Mouse (Mus musculus) CH12.LX (cell line): ENCODE measurements at regions not wholly inside any gene's neighbourhood (a gene's known extent, or its start where the extent isn't known, plus 50 kb on each side); places are given as distances from the start of the nearest gene placed in this dataset.

ENCODE experiments used
- DNase-seq: peaks from one replicate; pipeline ENCODE4 v3.0.0-alpha.2; 2013; ENCODE audit errors: extremely low read depth
- H3K27ac ChIP-seq: 2 replicates; pipeline ENCODE4 v1.5.1; 2012; ENCODE audit warnings: low read depth, mild to moderate bottlenecking, control low read depth, moderate library complexity; ENCODE audit not compliant: insufficient read depth
- H3K27me3 ChIP-seq: replicated peaks from 2 replicates; pipeline ENCODE3; 2012; ENCODE audit warnings: inconsistent platforms
- H3K36me3 ChIP-seq, 2 experiments: replicated peaks in 1 of 2; 2 replicates each; pipeline versions ENCODE3 to v1.6.1; 2012; ENCODE audit warnings: inconsistent platforms in 1 of 2, low read length in 1 of 2, mild to moderate bottlenecking in 1 of 2, mixed read lengths in 1 of 2, moderate library complexity in 1 of 2; ENCODE audit not compliant: control insufficient read depth in 1 of 2, insufficient read depth in 1 of 2
- H3K4me1 ChIP-seq, 2 experiments: 2 replicates each; pipeline ENCODE4 v1.6.1; 2012; ENCODE audit warnings: inconsistent platforms in 1 of 2, moderate library complexity in 1 of 2; ENCODE audit not compliant: insufficient read depth in 2 of 2, control insufficient read depth in 1 of 2
- H3K4me2 ChIP-seq: 2 replicates; pipeline ENCODE4 v1.6.1; 2012; ENCODE audit warnings: low read depth, mild to moderate bottlenecking, control low read depth; ENCODE audit not compliant: poor library complexity, insufficient read depth, severe bottlenecking
- H3K4me3 ChIP-seq, 3 experiments: fragments of 150-350 bp in 1 of 3; sonication (generic) in 1 of 3; replicated peaks in 1 of 3; 2 replicates each; pipeline versions ENCODE3 to v1.5.1; 2011 to 2012; ENCODE audit warnings: low read depth in 2 of 3, low read length in 2 of 3, mild to moderate bottlenecking in 2 of 3, moderate library complexity in 2 of 3, control low read depth in 1 of 3, improper control_type of control experiment in 1 of 3, inconsistent platforms in 1 of 3, mixed read lengths in 1 of 3; ENCODE audit not compliant: poor library complexity in 1 of 3
- H3K79me2 ChIP-seq: replicated peaks from 2 replicates; pipeline ENCODE4 v1.6.1; 2012; ENCODE audit warnings: mild to moderate bottlenecking, moderate library complexity; ENCODE audit not compliant: control insufficient read depth, poor library complexity, insufficient read depth, severe bottlenecking; ENCODE audit errors: extremely low read depth
- H3K9ac ChIP-seq: 2 replicates; pipeline ENCODE4 v1.6.1; 2012; ENCODE audit warnings: low read depth, mild to moderate bottlenecking, control low read depth, moderate library complexity; ENCODE audit not compliant: insufficient read depth
- H3K9me3 ChIP-seq: replicated peaks from 2 replicates; pipeline ENCODE3; 2012; ENCODE audit warnings: low read length, inconsistent platforms, mixed read lengths
- BHLHE40 ChIP-seq: IDR thresholded peaks from 2 replicates; pipeline ENCODE4 v1.6.1; 2011; ENCODE audit warnings: mild to moderate bottlenecking, low read depth, low read length, improper control_type of control experiment
- CTCF ChIP-seq, 2 experiments: IDR thresholded peaks in 1 of 2; conservative IDR thresholded peaks in 1 of 2; 2 replicates each; pipeline ENCODE4 v1.5.1; 2011 to 2012; ENCODE audit warnings: low read depth in 2 of 2, low read length in 2 of 2, improper control_type of control experiment in 1 of 2, inconsistent platforms in 1 of 2, mild to moderate bottlenecking in 1 of 2, moderate library complexity in 1 of 2
- E2F4 ChIP-seq: IDR thresholded peaks from 2 replicates; pipeline ENCODE4 v1.6.1; 2011; ENCODE audit warnings: low read depth, low read length, improper control_type of control experiment; ENCODE audit not compliant: insufficient replicate concordance
- ELF1 ChIP-seq: IDR thresholded peaks from 2 replicates; pipeline ENCODE4 v1.6.1; 2014; ENCODE audit warnings: low read depth, mild to moderate bottlenecking, inconsistent platforms, low read length, improper control_type of control experiment
- EP300 ChIP-seq: IDR thresholded peaks from 2 replicates; pipeline ENCODE4 v1.6.1; 2011; ENCODE audit warnings: low read length, improper control_type of control experiment
- HCFC1 ChIP-seq: IDR thresholded peaks from 2 replicates; pipeline ENCODE4 v1.6.1; 2012; ENCODE audit warnings: low read depth, mild to moderate bottlenecking, inconsistent platforms, low read length, improper control_type of control experiment
- JUND ChIP-seq: conservative IDR thresholded peaks from 2 replicates; pipeline ENCODE4 v1.6.1; 2011; ENCODE audit warnings: low read depth, low read length, improper control_type of control experiment
- KAT2A ChIP-seq: IDR thresholded peaks from 2 replicates; pipeline ENCODE4 v1.6.1; 2012; ENCODE audit warnings: low read length, improper control_type of control experiment, inconsistent platforms; ENCODE audit not compliant: insufficient replicate concordance
- MAX ChIP-seq: IDR thresholded peaks from 2 replicates; pipeline ENCODE4 v1.6.1; 2011; ENCODE audit warnings: low read length, improper control_type of control experiment
- MXI1 ChIP-seq: IDR thresholded peaks from 2 replicates; pipeline ENCODE4 v1.6.1; 2011; ENCODE audit warnings: mild to moderate bottlenecking, low read depth, low read length, improper control_type of control experiment
- MYC ChIP-seq: IDR thresholded peaks from 2 replicates; pipeline ENCODE4 v1.6.1; 2011; ENCODE audit warnings: low read depth, mild to moderate bottlenecking, improper control_type of control experiment, low read length
- NRF1 ChIP-seq: IDR thresholded peaks from 2 replicates; pipeline ENCODE4 v1.6.1; 2014; ENCODE audit warnings: low read depth, mild to moderate bottlenecking, inconsistent platforms, low read length, improper control_type of control experiment, moderate library complexity
- POLR2A ChIP-seq: IDR thresholded peaks from 2 replicates; pipeline ENCODE4 v1.6.1; 2011; ENCODE audit warnings: low read depth, mild to moderate bottlenecking, improper control_type of control experiment, low read length
- POLR2AphosphoS2 ChIP-seq: IDR thresholded peaks from 2 replicates; pipeline ENCODE4 v1.6.1; 2011; ENCODE audit warnings: low read depth, low read length, improper control_type of control experiment
- RCOR1 ChIP-seq: conservative IDR thresholded peaks from 2 replicates; pipeline ENCODE4 v1.6.1; 2012; ENCODE audit warnings: low read depth, mild to moderate bottlenecking, inconsistent platforms, low read length, improper control_type of control experiment
- SIN3A ChIP-seq: IDR thresholded peaks from 2 replicates; pipeline ENCODE4 v1.6.1; 2012; ENCODE audit warnings: low read length, improper control_type of control experiment, inconsistent platforms
- SMC3 ChIP-seq: IDR thresholded peaks from 2 replicates; pipeline ENCODE4 v1.6.1; 2011; ENCODE audit warnings: low read depth, low read length, improper control_type of control experiment
- TCF12 ChIP-seq: IDR thresholded peaks from 2 replicates; pipeline ENCODE4 v1.6.1; 2014; ENCODE audit warnings: low read depth, mild to moderate bottlenecking, inconsistent platforms, low read length, improper control_type of control experiment
- UBTF ChIP-seq: IDR thresholded peaks from 2 replicates; pipeline ENCODE4 v1.6.1; 2012; ENCODE audit warnings: low read depth, mild to moderate bottlenecking, inconsistent platforms, low read length, improper control_type of control experiment, moderate library complexity
- USF2 ChIP-seq: conservative IDR thresholded peaks from 2 replicates; pipeline ENCODE4 v1.6.1; 2011; ENCODE audit warnings: low read depth, low read length, improper control_type of control experiment
- ZC3H11A ChIP-seq: IDR thresholded peaks from 2 replicates; pipeline ENCODE4 v1.6.1; 2012; ENCODE audit warnings: low read depth, mild to moderate bottlenecking, inconsistent platforms, low read length, improper control_type of control experiment
- ZNF384 ChIP-seq: IDR thresholded peaks from 2 replicates; pipeline ENCODE4 v1.6.1; 2012; ENCODE audit warnings: low read depth, low read length, improper control_type of control experiment, inconsistent platforms
- dilution Hi-C: fragments of 300-500 bp; cut with MboI; formaldehyde crosslinking; loops from 2 replicates; pipeline ENCODE4 v1.14.3; 2020; ENCODE audit warnings: low sequenced_read_pairs; ENCODE audit not compliant: extremely low pct_unique_long_range_greater_than_20kb, extremely low pct_ligation_motif_present
- in situ Hi-C: fragments of 300-500 bp; cut with MboI; formaldehyde crosslinking; loops from 3 replicates; pipeline ENCODE4 v1.14.3; 2019; ENCODE audit warnings: low sequenced_read_pairs, low pct_ligation_motif_present, low pct_unique_long_range_greater_than_20kb, mixed read lengths

DNA sequence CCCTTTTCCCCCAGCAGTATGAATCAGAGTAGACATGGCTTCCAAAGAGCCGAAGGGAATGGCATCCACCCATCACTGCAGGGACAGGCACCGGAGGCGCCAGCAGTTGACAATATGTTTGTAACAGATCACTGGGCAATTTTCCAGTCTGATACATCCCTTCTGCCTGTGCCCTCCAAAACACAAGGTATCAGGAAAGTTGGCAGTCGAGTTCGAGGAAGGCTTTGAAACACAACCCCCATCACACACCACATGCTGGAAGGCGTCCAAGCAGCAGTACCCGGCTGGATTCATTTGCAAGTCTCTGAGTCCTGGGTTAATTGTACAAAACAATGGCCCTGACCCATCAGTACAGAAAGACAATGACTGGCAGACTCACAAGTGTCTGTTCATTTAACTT is 357.3 kb downstream of the Lmx1a start:
- Histone ChIP-seq H3K27ac (no peak overlapping the region), H3K4me1 (no peaks in the 10 kb centered on the region), H3K9me3 (peaks cover 68% of the 10 kb centered on the region), H3K9ac (no peak overlapping the region), H3K79me2 (no peaks in the 10 kb centered on the region), H3K4me2 (no peak overlapping the region), H3K4me3 (no peak overlapping the region), H3K27me3 (no peaks in the 10 kb centered on the region), H3K36me3 (no peaks in the 10 kb centered on the region)
- in situ Hi-C loops: no loop called here
- DNase-seq: no peak
- dilution Hi-C loops: no loop called here
- no peak for TF ChIP-seq UBTF
- TF ChIP-seq MYC: no peak
- TF ChIP-seq RCOR1: no peak
- TF ChIP-seq MAX: no peak
- no peak for TF ChIP-seq POLR2AphosphoS2

GRCm38 (mm10) chr1:168046749-168047148 is 357.7 kb downstream of the Lmx1a start:
- dilution Hi-C loops: no loop called here
- Histone ChIP-seq H3K36me3 (no peaks in the 10 kb centered on the region), H3K79me2 (no peaks in the 10 kb centered on the region), H3K4me3 (no peak overlapping the region), H3K4me2 (no peak overlapping the region), H3K27me3 (no peaks in the 10 kb centered on the region), H3K9ac (no peak overlapping the region), H3K9me3 (peaks cover 68% of the 10 kb centered on the region), H3K27ac (no peak overlapping the region), H3K4me1 (no peaks in the 10 kb centered on the region)
- TF ChIP-seq CTCF (conservative IDR thresholded peaks at IDR 0.05 in 1 of 2, IDR thresholded peaks at IDR 0.05 in 1 of 2; ENCODE audit: low read depth in 2 of 2, low read length in 2 of 2): no peak
- TF ChIP-seq ZNF384: no peak
- no peak for TF ChIP-seq USF2
- TF ChIP-seq UBTF: no peak
- no peak for TF ChIP-seq BHLHE40
- TF ChIP-seq TCF12: no peak
- TF ChIP-seq POLR2A: no peak
- TF ChIP-seq KAT2A: no peak
- TF ChIP-seq ZC3H11A: no peak
- TF ChIP-seq ELF1: no peak
- TF ChIP-seq MXI1: no peak
- no peak for TF ChIP-seq E2F4
- no peak for TF ChIP-seq JUND
- no peak for TF ChIP-seq EP300
- TF ChIP-seq SMC3: no peak
- TF ChIP-seq MAX: no peak
- TF ChIP-seq NRF1: no peak
- TF ChIP-seq SIN3A: no peak
- TF ChIP-seq HCFC1: no peak
- no peak for DNase-seq
- in situ Hi-C loops: no loop called here
